Mouse (Mus musculus) lung, embryonic 14.5 days (tissue): ENCODE measurements at regions not wholly inside any gene's neighbourhood (a gene's known extent, or its start where the extent isn't known, plus 50 kb on each side); places are given as distances from the start of the nearest gene placed in this dataset.
A peak's percentile ranks its signal among the peaks of the same experiment; 100 is the strongest.

Experiments
- ATAC-seq: fragments of 200-750 bp; cut with Nextera tagmentation; 2 replicates; pipeline ENCODE4 v1.8.0; 2017; ENCODE audit warnings: mild to moderate bottlenecking, moderate TSS enrichment, moderate library complexity; ENCODE audit not compliant: insufficient read depth
- DNase-seq: peaks from one replicate; pipeline ENCODE4 v3.0.0-alpha.2; 2015
- H3K27ac ChIP-seq: fragments of 300-500 bp; sonication (generic); 2 replicates; pipeline ENCODE4 v1.5.1; 2014; ENCODE audit warnings: low read depth, mild to moderate bottlenecking, moderate library complexity
- H3K27me3 ChIP-seq: fragments of 300-500 bp; sonication (generic); 2 replicates; pipeline ENCODE4 v1.6.1; 2014; ENCODE audit warnings: low read length, control low read depth; ENCODE audit not compliant: insufficient read depth
- H3K36me3 ChIP-seq: fragments of 300-500 bp; sonication (generic); 2 replicates; pipeline ENCODE4 v1.6.1; 2014; ENCODE audit warnings: control low read depth; ENCODE audit not compliant: insufficient read depth
- H3K4me1 ChIP-seq: fragments of 300-500 bp; sonication (generic); 2 replicates; pipeline ENCODE4 v1.6.1; 2014; ENCODE audit warnings: antibody characterized with exemption, control low read depth; ENCODE audit not compliant: insufficient read depth
- H3K4me2 ChIP-seq: fragments of 300-500 bp; sonication (generic); 2 replicates; pipeline ENCODE4 v1.6.1; 2014; ENCODE audit warnings: mild to moderate bottlenecking
- H3K4me3 ChIP-seq: fragments of 300-500 bp; sonication (generic); 2 replicates; pipeline ENCODE4 v1.5.1; 2014; ENCODE audit warnings: low read depth, low read length
- H3K9ac ChIP-seq: fragments of 300-500 bp; sonication (generic); 2 replicates; pipeline ENCODE4 v1.6.1; 2014
- H3K9me3 ChIP-seq: fragments of 300-500 bp; sonication (generic); 2 replicates; pipeline ENCODE4 v1.6.1; 2016; ENCODE audit warnings: low read depth, low read length, control low read depth
- CTCF ChIP-seq: IDR thresholded peaks from 2 replicates; pipeline ENCODE4 v1.5.1; 2016; ENCODE audit warnings: antibody characterized with exemption, low read depth
- WGBS: fragments of 180-500 bp; shearing (Covaris S2); extraction: QIAGEN DNeasy Blood & Tissue Kit; methylation state at CpG from one replicate; pipeline ENCODE4 v1.1.7; 2014; 5-methylcytosine and 5-hydroxymethylcytosine counted together

DNA sequence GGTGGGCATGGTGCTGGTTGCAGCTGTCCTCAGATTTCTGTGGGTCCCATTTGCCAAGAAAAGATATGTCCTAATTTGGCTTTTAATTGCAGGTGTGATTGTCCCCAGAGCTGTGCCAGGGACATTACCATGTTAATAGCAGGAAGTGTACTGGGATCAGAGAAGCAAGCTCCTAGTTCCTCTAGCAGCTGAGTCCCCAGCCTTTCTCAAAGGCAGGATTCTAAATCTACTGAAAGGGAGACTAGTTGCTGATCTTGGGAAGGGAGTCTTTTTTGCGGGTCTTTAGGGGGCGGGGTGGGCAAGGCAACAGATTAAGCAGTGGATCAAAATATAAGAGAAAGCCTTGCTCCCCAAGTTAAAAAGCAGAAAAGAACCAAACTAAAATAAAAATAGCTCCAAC is 122.3 kb upstream of the Ankrd55 start:
- no peak for TF ChIP-seq CTCF
- Histone ChIP-seq H3K36me3 (no peaks in the 10 kb centered on the region), H3K9me3 (no peaks in the 10 kb centered on the region), H3K27ac (no peak overlapping the region), H3K4me2 (no peak overlapping the region), H3K4me3 (no peak overlapping the region), H3K27me3 (no peaks in the 10 kb centered on the region), H3K9ac (no peak overlapping the region), H3K4me1 (no peaks in the 10 kb centered on the region)
- 67% methylated on average over 2 of the region's 2 CpGs for WGBS
- ATAC-seq (no peak), DNase-seq (no peak)

DNA sequence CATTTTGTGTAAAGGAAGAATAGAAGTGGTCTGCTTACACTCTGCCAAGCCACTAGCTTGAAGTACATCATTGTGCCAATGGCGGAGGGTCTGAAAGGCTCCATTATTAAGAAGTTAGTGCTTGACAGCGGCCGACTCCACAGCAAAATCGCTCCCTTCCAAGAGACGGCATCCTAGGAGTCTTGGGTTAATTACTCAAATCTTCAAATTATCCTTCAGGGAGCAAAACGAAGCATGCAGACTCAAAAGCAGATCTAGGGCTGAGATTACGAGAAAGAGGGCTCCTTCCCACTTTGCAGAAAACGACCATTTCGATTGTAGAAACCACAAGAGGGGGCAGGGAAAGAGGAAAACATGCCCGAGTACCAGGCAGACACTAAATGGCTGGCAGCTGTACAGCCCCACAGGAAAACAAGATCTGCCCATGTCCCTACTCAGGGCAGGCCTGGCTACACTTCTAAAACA is 121.9 kb upstream of the Ankrd55 start:
- no peaks in the 10 kb centered on the region for H3K9me3 ChIP-seq
- no peaks in the 10 kb centered on the region for H3K27me3 ChIP-seq
- no peaks in the 10 kb centered on the region for H3K4me1 ChIP-seq
- no peak overlapping the region; the same call in 1 of the 2 replicates for H3K27ac ChIP-seq
- H3K4me2 ChIP-seq = no peak overlapping the region
- 62% methylated on average over 10 of the region's 10 CpGs for WGBS
- no peak overlapping the region for H3K4me3 ChIP-seq
- ATAC-seq (no peak), DNase-seq (no peak)
- H3K9ac ChIP-seq = no peak overlapping the region
- H3K36me3 ChIP-seq = no peaks in the 10 kb centered on the region
- TF ChIP-seq CTCF = no peak

DNA sequence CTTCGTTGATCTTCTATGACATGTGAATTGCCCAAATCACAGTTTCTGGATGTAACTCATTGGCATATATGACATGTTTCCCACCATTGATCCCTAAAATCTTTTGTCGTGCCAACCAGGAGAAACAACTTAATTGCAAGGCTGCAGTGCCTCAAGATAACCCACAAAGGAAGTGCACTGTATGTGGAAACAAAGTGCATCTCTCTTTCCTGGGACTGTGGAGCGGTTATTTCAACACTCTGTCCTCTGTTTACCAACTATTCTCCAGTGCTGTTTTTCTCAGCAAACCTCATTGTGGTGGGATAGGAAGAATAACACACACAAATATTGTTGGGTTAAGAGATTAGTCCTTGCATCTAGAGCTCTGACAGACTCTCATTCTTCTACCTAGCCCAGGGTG is 119.8 kb upstream of the Ankrd55 start:
- Histone ChIP-seq H3K27ac (no peak overlapping the region), H3K4me3 (no peak overlapping the region), H3K9me3 (no peaks in the 10 kb centered on the region), H3K4me1 (peaks cover 9% of the 10 kb centered on the region; the same call in 1 of the 2 replicates), H3K4me2 (no peak overlapping the region), H3K36me3 (no peaks in the 10 kb centered on the region), H3K9ac (no peak overlapping the region), H3K27me3 (no peaks in the 10 kb centered on the region)
- ATAC-seq = no peak
- TF ChIP-seq CTCF = no peak
- 71% methylated on average over 3 of the region's 3 CpGs for WGBS
- DNase-seq = no peak

GRCm38 (mm10) chr13:112170872-112171271 is 117.4 kb upstream of the Ankrd55 start:
- no peaks in the 10 kb centered on the region for H3K9me3 ChIP-seq
- H3K4me1 ChIP-seq = peaks cover 9% of the 10 kb centered on the region; the same call in 1 of the 2 replicates
- peak overlapping the region; percentile 86; the same call in 1 of the 2 replicates for H3K27ac ChIP-seq
- H3K36me3 ChIP-seq = no peaks in the 10 kb centered on the region
- DNase-seq (no peak), ATAC-seq (no peak)
- 59% methylated on average over 3 of the region's 3 CpGs for WGBS
- H3K9ac ChIP-seq = no peak overlapping the region
- H3K27me3 ChIP-seq = no peaks in the 10 kb centered on the region
- no peak overlapping the region for H3K4me3 ChIP-seq
- TF ChIP-seq CTCF = no peak
- H3K4me2 ChIP-seq = no peak overlapping the region

GRCm38 (mm10) chr13:112171940-112172715 is 116.1 kb upstream of the Ankrd55 start:
- H3K27me3 ChIP-seq = no peaks in the 10 kb centered on the region
- H3K9ac ChIP-seq = no peak overlapping the region
- H3K4me2 ChIP-seq = 0 out of 2 replicates have a peak overlapping the region, but pooled peaks have one; percentile 23
- WGBS = 40% methylated on average over 11 of the region's 11 CpGs
- TF ChIP-seq CTCF = peak; percentile 40
- no peaks in the 10 kb centered on the region for H3K9me3 ChIP-seq
- no peak overlapping the region for H3K4me3 ChIP-seq
- ATAC-seq (peak; percentile 98), DNase-seq (peak; percentile 93)
- H3K4me1 ChIP-seq = peaks cover 9% of the 10 kb centered on the region; the same call in 1 of the 2 replicates
- H3K27ac ChIP-seq = peak overlapping the region; percentile 95
- no peaks in the 10 kb centered on the region for H3K36me3 ChIP-seq

- WGBS = 76% methylated on average over 8 of the region's 8 CpGs
- Histone ChIP-seq H3K36me3 (no peaks in the 10 kb centered on the region), H3K4me1 (peaks cover 9% of the 10 kb centered on the region; the same call in 1 of the 2 replicates), H3K27me3 (no peaks in the 10 kb centered on the region), H3K4me2 (no peak overlapping the region), H3K4me3 (no peak overlapping the region), H3K9me3 (no peaks in the 10 kb centered on the region), H3K27ac (no peak overlapping the region), H3K9ac (no peak overlapping the region)
- TF ChIP-seq CTCF = no peak
- DNase-seq (no peak), ATAC-seq (no peak)
Measured at GRCm38 (mm10) chr13:112173973-112174372, 114.3 kb upstream of the Ankrd55 start.

GRCm38 (mm10) chr13:112178031-112178430 is 110.2 kb upstream of the Ankrd55 start:
- peaks cover 3% of the 10 kb centered on the region; the same call in 1 of the 2 replicates for H3K4me1 ChIP-seq
- no peak overlapping the region for H3K4me2 ChIP-seq
- no peak overlapping the region for H3K27ac ChIP-seq
- 86% methylated on average over 4 of the region's 4 CpGs for WGBS
- ATAC-seq (no peak), DNase-seq (no peak)
- H3K4me3 ChIP-seq = no peak overlapping the region
- no peaks in the 10 kb centered on the region for H3K36me3 ChIP-seq
- H3K27me3 ChIP-seq = no peaks in the 10 kb centered on the region
- no peaks in the 10 kb centered on the region for H3K9me3 ChIP-seq
- TF ChIP-seq CTCF = no peak
- H3K9ac ChIP-seq = no peak overlapping the region
